Mouse (Mus musculus): Measurements from ENCODE around the gene Bloc1s1. TPM values are rescaled to one million over a fixed set of nuclear protein-coding genes. Genes with fewer than 3 reads are reported as not detected.

Bloc1s1 gene
- polyA plus RNA-seq, 1 experiment from 2014 or later = 199 TPM

DNA sequence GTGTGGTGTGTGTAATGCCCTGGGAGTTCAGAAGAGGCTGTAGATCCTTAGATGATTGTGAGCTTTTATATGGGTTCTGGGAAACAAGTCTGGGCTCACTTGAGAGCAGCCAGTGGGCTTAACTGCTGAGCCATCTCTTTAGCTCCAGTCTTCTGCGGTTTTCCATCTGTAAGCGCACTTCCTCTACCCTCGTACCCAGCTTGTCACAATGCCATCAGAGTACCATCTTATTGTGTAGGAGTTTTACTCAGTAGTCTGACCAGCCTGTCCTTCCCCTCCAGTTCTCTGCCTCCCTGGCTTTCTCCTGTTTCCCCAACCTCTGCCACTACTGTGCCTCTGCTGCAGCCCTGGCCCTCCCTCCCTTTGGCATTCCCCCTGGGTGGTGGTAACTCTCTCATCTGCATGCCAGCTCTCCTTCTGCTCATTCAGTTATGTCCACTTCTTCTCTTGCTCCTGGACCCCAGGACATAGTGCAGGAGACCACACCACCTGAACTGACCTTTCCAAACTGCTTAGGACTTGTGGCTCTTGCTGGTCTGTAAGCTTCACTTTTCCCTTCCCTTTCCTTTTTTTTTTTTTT, 21.3 kb downstream of the Bloc1s1 start:
- no peak overlapping the region for H3K9ac ChIP-seq
- ATAC-seq (ENCODE audit: extremely low read depth, insufficient number of reproducible peaks, low FRiP score, low TSS enrichment) = no peak
- 76% methylated on average over 3 of the region's 3 CpGs for WGBS
- H3K27me3 ChIP-seq (replicated peaks) = 0 out of 2 replicates have a peak, but pooled peaks cover 5% of the 10 kb centered on the region
- H3K9me3 ChIP-seq = no peaks in the 10 kb centered on the region
- no peak overlapping the region for H3K27ac ChIP-seq (replicated peaks)
- H3K4me2 ChIP-seq = no peak overlapping the region
- H3K4me1 ChIP-seq = no peaks in the 10 kb centered on the region
- H3K4me3 ChIP-seq = no peak overlapping the region
- H3K36me3 ChIP-seq = no peaks in the 10 kb centered on the region

GRCm38 (mm10) chr10:128901409-128901808, 22.4 kb downstream of the Bloc1s1 start:
- Histone ChIP-seq H3K4me3 (no peak overlapping the region), H3K4me1 (0 out of 2 replicates have a peak, but pooled peaks cover 3% of the 10 kb centered on the region), H3K27me3 (replicated peaks) (peaks cover 13% of the 10 kb centered on the region), H3K27ac (replicated peaks) (no peak overlapping the region), H3K4me2 (no peak overlapping the region), H3K9ac (no peak overlapping the region), H3K36me3 (no peaks in the 10 kb centered on the region), H3K9me3 (no peaks in the 10 kb centered on the region)
- no peak for ATAC-seq (ENCODE audit: extremely low read depth, insufficient number of reproducible peaks, low FRiP score, low TSS enrichment)
- WGBS = 71% methylated on average over 1 of the region's 1 CpGs

GRCm38 (mm10) chr10:128900698-128901097, 23.1 kb downstream of the Bloc1s1 start, which contains the start of gene Cd63:
Gene Cd63 (plus strand): TSS chr10:128900989.
- H3K27ac ChIP-seq (replicated peaks) = no peak within 1 kb of the TSS
- 78% methylated on average over 3 of the region's 3 CpGs for WGBS
- no peak within 1 kb of the TSS for H3K4me2 ChIP-seq
- H3K9ac ChIP-seq = no peak within 1 kb of the TSS
- no peak within 1 kb of the TSS for H3K4me3 ChIP-seq
- no peak for ATAC-seq (ENCODE audit: extremely low read depth, insufficient number of reproducible peaks, low FRiP score, low TSS enrichment)
- peaks cover 21% of the 10 kb centered on the region for H3K27me3 ChIP-seq (replicated peaks)
- H3K4me1 ChIP-seq = peaks cover 9% of the 10 kb centered on the region
- H3K9me3 ChIP-seq = no peaks in the 10 kb centered on the region
- H3K36me3 ChIP-seq = no peaks in the 10 kb centered on the region

GRCm38 (mm10) chr10:128899759-128900490, 23.9 kb downstream of the Bloc1s1 start:
- ATAC-seq (ENCODE audit: extremely low read depth, insufficient number of reproducible peaks, low FRiP score, low TSS enrichment) = no peak
- Histone ChIP-seq H3K9ac (no peak overlapping the region), H3K27me3 (replicated peaks) (peaks cover 21% of the 10 kb centered on the region), H3K36me3 (no peaks in the 10 kb centered on the region), H3K9me3 (no peaks in the 10 kb centered on the region), H3K27ac (replicated peaks) (no peak overlapping the region), H3K4me3 (no peak overlapping the region), H3K4me2 (no peak overlapping the region), H3K4me1 (peaks cover 14% of the 10 kb centered on the region)
- 56% methylated on average over 6 of the region's 6 CpGs for WGBS

GRCm38 (mm10) chr10:128897501-128897900, 26.3 kb downstream of the Bloc1s1 start:
- no peak overlapping the region for H3K27ac ChIP-seq (replicated peaks)
- WGBS = 14% methylated on average over 1 of the region's 1 CpGs
- H3K9ac ChIP-seq = no peak overlapping the region
- H3K36me3 ChIP-seq = no peaks in the 10 kb centered on the region
- H3K4me1 ChIP-seq = peaks cover 22% of the 10 kb centered on the region
- H3K4me3 ChIP-seq = no peak overlapping the region
- peaks cover 42% of the 10 kb centered on the region for H3K27me3 ChIP-seq (replicated peaks)
- H3K9me3 ChIP-seq = no peaks in the 10 kb centered on the region
- ATAC-seq (ENCODE audit: extremely low read depth, insufficient number of reproducible peaks, low FRiP score, low TSS enrichment) = no peak
- H3K4me2 ChIP-seq = no peak overlapping the region

GRCm38 (mm10) chr10:128896807-128897206, 27.0 kb downstream of the Bloc1s1 start:
- Histone ChIP-seq H3K9ac (no peak overlapping the region), H3K36me3 (no peaks in the 10 kb centered on the region), H3K27ac (replicated peaks) (no peak overlapping the region), H3K27me3 (replicated peaks) (peaks cover 46% of the 10 kb centered on the region), H3K4me1 (peaks cover 27% of the 10 kb centered on the region), H3K4me2 (no peak overlapping the region), H3K9me3 (no peaks in the 10 kb centered on the region), H3K4me3 (no peak overlapping the region)
- WGBS = 37% methylated on average over 1 of the region's 1 CpGs
- ATAC-seq (ENCODE audit: extremely low read depth, insufficient number of reproducible peaks, low FRiP score, low TSS enrichment) = no peak

GRCm38 (mm10) chr10:128895952-128896693, 27.7 kb downstream of the Bloc1s1 start:
- no peaks in the 10 kb centered on the region for H3K36me3 ChIP-seq
- no peak for ATAC-seq (ENCODE audit: extremely low read depth, insufficient number of reproducible peaks, low FRiP score, low TSS enrichment)
- H3K27ac ChIP-seq (replicated peaks) = no peak overlapping the region
- peak overlapping the region; percentile 44 for H3K9ac ChIP-seq
- H3K4me2 ChIP-seq = peak overlapping the region; percentile 52
- H3K9me3 ChIP-seq = no peaks in the 10 kb centered on the region
- peak overlapping the region; percentile 22 for H3K4me3 ChIP-seq
- WGBS = 3% methylated on average over 17 of the region's 17 CpGs
- peaks cover 27% of the 10 kb centered on the region for H3K4me1 ChIP-seq
- H3K27me3 ChIP-seq (replicated peaks) = peaks cover 46% of the 10 kb centered on the region

DNA sequence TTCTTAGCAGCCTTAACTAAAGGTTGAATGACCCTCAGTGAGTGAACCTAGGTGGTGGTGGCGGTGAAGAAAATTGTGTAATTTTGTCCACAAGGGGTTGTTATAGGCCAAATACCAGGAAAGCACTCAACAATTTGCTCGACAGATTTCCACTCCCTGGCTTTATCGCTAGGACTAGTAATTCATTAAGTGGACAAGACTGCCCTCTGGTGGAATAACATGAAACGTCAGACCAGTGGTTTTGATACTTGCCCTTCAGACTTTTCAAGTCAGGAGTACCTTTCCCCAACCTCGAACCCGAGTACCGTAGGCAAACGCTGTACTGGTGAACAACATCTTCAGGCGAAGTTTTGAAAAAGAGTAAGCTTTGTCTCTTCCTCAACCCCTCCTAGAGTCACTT, 28.4 kb downstream of the Bloc1s1 start:
- Histone ChIP-seq H3K4me2 (peak overlapping the region; percentile 52), H3K36me3 (no peaks in the 10 kb centered on the region), H3K27ac (replicated peaks) (no peak overlapping the region; the same call in 1 of the 2 replicates), H3K4me3 (peak overlapping the region; percentile 22), H3K27me3 (replicated peaks) (peaks cover 46% of the 10 kb centered on the region), H3K9me3 (no peaks in the 10 kb centered on the region), H3K4me1 (peaks cover 32% of the 10 kb centered on the region), H3K9ac (peak overlapping the region; percentile 44)
- ATAC-seq (ENCODE audit: extremely low read depth, insufficient number of reproducible peaks, low FRiP score, low TSS enrichment) = no peak
- under 1% methylated on average over 9 of the region's 9 CpGs for WGBS

DNA sequence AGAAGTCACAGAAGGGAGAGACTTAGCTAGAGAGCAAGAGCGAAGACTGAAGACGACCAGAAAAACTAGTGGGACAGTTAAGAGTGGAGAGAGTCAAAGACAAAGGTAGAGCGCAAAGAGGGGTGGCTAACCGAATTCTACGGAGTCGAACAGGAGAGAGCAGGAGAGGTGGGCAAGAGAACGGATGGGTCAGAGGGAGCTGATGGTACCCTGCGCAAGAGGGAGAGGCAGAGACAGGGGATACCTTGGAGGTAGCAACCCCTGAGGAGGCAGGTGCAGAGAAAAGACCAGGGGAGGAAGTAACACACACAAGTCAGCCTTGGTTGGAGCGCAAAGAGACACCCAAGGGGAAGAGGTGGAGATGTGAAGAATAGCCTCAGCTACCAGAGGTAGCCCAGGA, 31.6 kb downstream of the Bloc1s1 start:
- H3K36me3 ChIP-seq = peaks cover 5% of the 10 kb centered on the region; the same call in 1 of the 2 replicates
- peak overlapping the region; percentile 75 for H3K4me3 ChIP-seq
- H3K27ac ChIP-seq (replicated peaks) = peak overlapping the region; percentile 87; the same call in 1 of the 2 replicates
- peaks cover 41% of the 10 kb centered on the region for H3K27me3 ChIP-seq (replicated peaks)
- no peak for ATAC-seq (ENCODE audit: extremely low read depth, insufficient number of reproducible peaks, low FRiP score, low TSS enrichment)
- no peaks in the 10 kb centered on the region for H3K9me3 ChIP-seq
- H3K4me1 ChIP-seq = peaks cover 58% of the 10 kb centered on the region
- H3K9ac ChIP-seq = peak overlapping the region; percentile 85
- peak overlapping the region; percentile 96 for H3K4me2 ChIP-seq
- 2% methylated on average over 9 of the region's 9 CpGs for WGBS

DNA sequence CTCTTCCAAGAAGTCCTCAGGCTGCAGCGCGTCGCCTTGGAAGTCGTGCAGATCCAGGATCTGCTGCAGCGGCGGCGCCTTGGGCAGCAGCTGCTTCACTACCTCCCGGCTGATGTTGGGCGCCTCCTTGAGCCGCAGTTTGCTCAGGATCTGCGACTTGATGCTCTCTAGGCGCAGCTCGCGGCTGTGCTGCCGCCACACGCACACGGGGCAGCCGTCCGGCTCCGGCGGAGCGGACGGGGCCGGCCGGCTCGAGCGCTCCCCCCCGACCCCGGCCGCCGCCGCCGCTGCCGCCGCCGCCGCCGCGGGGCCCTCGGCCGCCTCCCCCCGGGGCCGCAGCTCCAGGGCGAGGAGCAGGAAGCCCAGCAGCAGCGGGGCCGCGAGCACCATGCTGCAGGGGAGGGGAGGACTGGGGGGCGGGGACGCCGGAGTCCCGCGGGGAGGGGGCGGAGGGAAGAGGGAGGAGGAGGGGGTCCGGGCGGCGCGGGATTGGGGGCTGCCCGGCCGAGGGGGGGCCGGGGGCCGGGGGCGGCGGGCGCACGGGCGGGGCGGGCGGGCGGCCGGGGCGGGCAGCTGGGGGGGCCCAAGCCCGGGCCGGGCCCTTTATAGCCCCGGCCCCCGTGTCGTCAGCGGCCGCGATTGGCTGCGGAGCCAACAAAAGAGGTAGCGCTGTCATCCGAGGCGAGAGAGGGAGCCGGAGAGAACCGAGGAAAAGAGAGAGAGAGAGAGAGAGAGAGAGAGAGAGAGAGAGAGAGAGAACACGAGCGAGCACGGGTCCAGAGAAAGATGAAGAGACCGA, 32.3 kb downstream of the Bloc1s1 start, which contains the start of gene Gdf11:
TSS of gene Gdf11 (minus strand) at position 423 of the 799 bp plus-strand sequence.
- peak within 1 kb of the TSS; percentile 87 for H3K27ac ChIP-seq (replicated peaks)
- under 1% methylated on average over 44 of the region's 89 CpGs for WGBS

More for the DNA sequence above, 32.3 kb downstream of the Bloc1s1 start, which contains the start of gene Gdf11:
- Histone ChIP-seq H3K9ac (peak within 1 kb of the TSS; percentile 85), H3K4me1 (peaks cover 61% of the 10 kb centered on the region), H3K27me3 (replicated peaks) (peaks cover 34% of the 10 kb centered on the region), H3K4me2 (peak within 1 kb of the TSS; percentile 96), H3K36me3 (peaks cover 5% of the 10 kb centered on the region; the same call in 1 of the 2 replicates), H3K9me3 (no peaks in the 10 kb centered on the region), H3K4me3 (peak within 1 kb of the TSS; percentile 75)
- peak; percentile 62; the same call in 1 of the 2 replicates for ATAC-seq (ENCODE audit: extremely low read depth, insufficient number of reproducible peaks, low FRiP score, low TSS enrichment)

Measured in heart, embryonic 13.5 days (tissue).